7 mouse cellular contexts compared by ENCODE assay signal in the genomic region with DNA sequence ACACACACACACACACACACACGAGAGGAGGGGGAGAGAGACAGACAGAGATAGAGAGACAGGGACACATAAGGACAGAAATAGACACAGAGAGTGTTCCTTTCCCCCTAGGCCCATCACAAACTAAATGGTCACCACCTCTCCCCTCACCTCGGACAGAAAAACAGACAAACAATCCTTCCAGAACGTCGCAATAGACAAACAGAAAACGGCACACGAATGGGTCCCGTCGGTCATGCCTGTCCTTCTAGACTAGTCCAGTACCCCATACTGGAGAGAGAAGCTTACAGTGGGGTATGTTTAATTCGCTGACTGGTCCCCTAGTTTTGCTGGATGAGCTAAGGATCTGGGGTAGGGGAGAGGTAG. TPM values are rescaled to one million over a fixed set of nuclear protein-coding genes. Genes with fewer than 3 reads are reported as not detected.
DNase-seq lines count a peak whose midpoint lies in the region; ATAC-seq and TF ChIP-seq lines count a peak whose summit lies in the region.

No protein-coding gene starts in this region.

- H3K9me3 ChIP-seq in lung, embryonic 14.5 days (ENCODE audit: low read depth, low read length) = no peaks in the 10 kb centered on the region
- H3K9me3 ChIP-seq in forebrain, embryonic 13.5 days (replicated peaks) = no peaks in the 10 kb centered on the region
- no peaks in the 10 kb centered on the region for H3K9me3 ChIP-seq in limb, embryonic 13.5 days
- H3K9me3 ChIP-seq in stomach, embryonic 14.5 days (ENCODE audit: control insufficient read depth, low read depth, low read length) = no peaks in the 10 kb centered on the region

- H3K27ac ChIP-seq in lung, embryonic 14.5 days (ENCODE audit: low read depth) = peak overlapping the region; percentile 62
- H3K27ac ChIP-seq in forebrain, embryonic 13.5 days = peak overlapping the region; percentile 95
- H3K27ac ChIP-seq in limb, embryonic 13.5 days = peak overlapping the region; percentile 92
- peak overlapping the region; percentile 48; the same call in 1 of the 2 replicates for H3K27ac ChIP-seq in stomach, embryonic 14.5 days (ENCODE audit: low read length)

- 0 out of 2 replicates have a peak, but pooled peaks cover 3% of the 10 kb centered on the region for H3K27me3 ChIP-seq in lung, embryonic 14.5 days (ENCODE audit: insufficient read depth, low read length)
- no peaks in the 10 kb centered on the region for H3K27me3 ChIP-seq in forebrain, embryonic 13.5 days
- H3K27me3 ChIP-seq in limb, embryonic 13.5 days = peaks cover 11% of the 10 kb centered on the region; the same call in 1 of the 2 replicates
- no peaks in the 10 kb centered on the region; the same call in 1 of the 2 replicates for H3K27me3 ChIP-seq in stomach, embryonic 14.5 days (ENCODE audit: control insufficient read depth, insufficient read depth, low read length)

- peak overlapping the region; percentile 55 for H3K4me3 ChIP-seq in lung, embryonic 14.5 days (ENCODE audit: low read depth, low read length)
- H3K4me3 ChIP-seq in forebrain, embryonic 13.5 days = peak overlapping the region; percentile 87
- H3K4me3 ChIP-seq in limb, embryonic 13.5 days = peak overlapping the region; percentile 79
- H3K4me3 ChIP-seq in stomach, embryonic 14.5 days (ENCODE audit: low read depth, low read length) = peak overlapping the region; percentile 65

- no peak for ATAC-seq in lung, embryonic 14.5 days (ENCODE audit: insufficient read depth)
- ATAC-seq in forebrain, embryonic 13.5 days = no peak
- no peak for ATAC-seq in limb, embryonic 13.5 days (ENCODE audit: low FRiP score, low read depth)
- ATAC-seq in stomach, embryonic 14.5 days (ENCODE audit: insufficient number of reproducible peaks, insufficient read depth, low FRiP score, low read depth) = no peak

- WGBS in lung, embryonic 14.5 days = 0% methylated on average over 8 of the region's 9 CpGs
- 0% methylated on average over 9 of the region's 9 CpGs for WGBS in forebrain, embryonic 13.5 days
- WGBS in limb, embryonic 13.5 days = 0% methylated on average over 9 of the region's 9 CpGs
- WGBS in stomach, embryonic 14.5 days = 3% methylated on average over 9 of the region's 9 CpGs

- peak overlapping the region; percentile 48 for H3K9ac ChIP-seq in lung, embryonic 14.5 days
- H3K9ac ChIP-seq in forebrain, embryonic 13.5 days = peak overlapping the region; percentile 90
- H3K9ac ChIP-seq in limb, embryonic 13.5 days = peak overlapping the region; percentile 90
- peak overlapping the region; percentile 50 for H3K9ac ChIP-seq in stomach, embryonic 14.5 days (replicated peaks; ENCODE audit: low read depth, low read length)

- 0 out of 2 replicates have a peak, but pooled peaks cover 5% of the 10 kb centered on the region for H3K36me3 ChIP-seq in lung, embryonic 14.5 days (ENCODE audit: insufficient read depth)
- H3K36me3 ChIP-seq in forebrain, embryonic 13.5 days (ENCODE audit: poor library complexity, severe bottlenecking) = peaks cover 12% of the 10 kb centered on the region
- peaks cover 19% of the 10 kb centered on the region for H3K36me3 ChIP-seq in limb, embryonic 13.5 days
- H3K36me3 ChIP-seq in stomach, embryonic 14.5 days (ENCODE audit: control insufficient read depth, insufficient read depth, low read length) = no peaks in the 10 kb centered on the region

- no peaks in the 10 kb centered on the region for H3K4me1 ChIP-seq in lung, embryonic 14.5 days (ENCODE audit: insufficient read depth)
- H3K4me1 ChIP-seq in forebrain, embryonic 13.5 days = peaks cover 44% of the 10 kb centered on the region
- peaks cover 26% of the 10 kb centered on the region for H3K4me1 ChIP-seq in limb, embryonic 13.5 days
- peaks cover 15% of the 10 kb centered on the region; the same call in 1 of the 2 replicates for H3K4me1 ChIP-seq in stomach, embryonic 14.5 days (ENCODE audit: control insufficient read depth, insufficient read depth, low read length)

- peak overlapping the region; percentile 94 for H3K4me2 ChIP-seq in lung, embryonic 14.5 days
- peak overlapping the region; percentile 95 for H3K4me2 ChIP-seq in forebrain, embryonic 13.5 days
- H3K4me2 ChIP-seq in limb, embryonic 13.5 days (replicated peaks) = peak overlapping the region; percentile 93
- peak overlapping the region; percentile 95 for H3K4me2 ChIP-seq in stomach, embryonic 14.5 days (replicated peaks; ENCODE audit: low read depth, low read length)

- TF ChIP-seq CTCF in lung, embryonic 14.5 days (IDR thresholded peaks at IDR 0.05; ENCODE audit: low read depth) = no peak

- no peak for DNase-seq in lung, embryonic 14.5 days
- no peak for DNase-seq in lung, postnatal 14 days
- DNase-seq in right cerebral cortex, postnatal 25 days = no peak
- no peak for DNase-seq in thymus, postnatal 4 days

RNA-seq across cellular contexts. Expression of a gene that starts 0.9 kb away (rescaled TPM):
- 18.0 and 21.9 TPM in 2 replicates for polyA plus RNA-seq in lung, embryonic 14.5 days (2014; fragmentation: Nextera tagmentation; extraction: Ambion mirVana)
- polyA plus RNA-seq in forebrain, embryonic 13.5 days (2015; fragmentation: Nextera tagmentation; extraction: Ambion mirVana) = 80.7 and 83.6 TPM in 2 replicates
- 58.9 and 59.5 TPM in 2 replicates for polyA plus RNA-seq in limb, embryonic 13.5 days (2015; fragmentation: Nextera tagmentation; extraction: Ambion mirVana)
- polyA plus RNA-seq in stomach, embryonic 14.5 days (2014; fragmentation: Nextera tagmentation; extraction: Ambion mirVana) = 18.2 and 19.9 TPM in 2 replicates
